Comparison of ENCODE assay signal across 15 mouse cellular contexts in the genomic region with DNA sequence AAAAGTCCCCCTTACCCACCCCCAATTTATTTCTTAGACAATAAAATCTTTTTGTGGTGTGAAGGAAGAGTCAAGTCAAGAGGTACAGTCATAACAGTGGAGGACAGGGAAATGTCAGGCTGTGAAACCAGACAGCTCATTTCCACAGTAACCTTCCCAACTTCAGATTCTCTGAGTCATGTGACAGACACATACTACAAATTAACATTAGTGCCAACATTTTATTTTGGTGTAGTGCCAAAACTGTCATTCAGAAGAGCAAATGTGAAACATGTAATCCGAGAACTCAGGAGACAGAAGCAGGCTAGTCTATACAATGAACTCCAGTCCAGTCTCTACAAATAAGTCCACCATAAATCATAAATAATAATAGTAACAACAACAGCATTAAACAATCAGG.
"Had no signal": no experiment of that assay in that cellular context is flagged by ENCODE, and none has a peak within 500 bp of the region (broad histone marks: within the 10 kb centered on the region; RNA-seq: fewer than 3 reads in every experiment).

No protein-coding gene starts in this region.

- H3K4me1 ChIP-seq: limb, embryonic 10.5 days; liver, embryonic 15.5 days had no signal

- H3K36me3 ChIP-seq: limb, embryonic 10.5 days; liver, embryonic 15.5 days; midbrain, embryonic 15.5 days had no signal

- DNase-seq: kidney, postnatal 10 days; kidney, postnatal 4 days; lung, adult 2 months; lung, postnatal 14 days; right cerebral cortex, adult 18-20 months; thymus, adult 18-20 months; thymus, postnatal 14 days had no signal

- H3K9ac ChIP-seq: liver, embryonic 15.5 days; midbrain, embryonic 15.5 days had no signal

- H3K9me3 ChIP-seq: limb, embryonic 10.5 days; liver, embryonic 15.5 days; megakaryocyte, embryonic 14.5 days; midbrain, embryonic 15.5 days had no signal

- H3K4me3 ChIP-seq: layer of hippocampus, adult 2 months; left cerebral cortex, adult 2 months; limb, embryonic 10.5 days; liver, embryonic 15.5 days; megakaryocyte, embryonic 14.5 days; midbrain, embryonic 15.5 days had no signal

- H3K27ac ChIP-seq: layer of hippocampus, adult 2 months; left cerebral cortex, adult 2 months; limb, embryonic 10.5 days; liver, embryonic 15.5 days; macrophage; midbrain, embryonic 15.5 days; stomach, postnatal 0 days had no signal

- H3K27me3 ChIP-seq: liver, embryonic 15.5 days; megakaryocyte, embryonic 14.5 days; midbrain, embryonic 15.5 days had no signal
